In genomic region chr13:37454356-37454755, GRCm38 (mm10) we compare ENCODE assay signal across 18 mouse cellular contexts.
DNase-seq lines count a peak whose midpoint lies in the region; ATAC-seq and TF ChIP-seq lines count a peak whose summit lies in the region.
"Had no signal": no experiment of that assay in that cellular context is flagged by ENCODE, and none has a peak within 500 bp of the region (broad histone marks: within the 10 kb centered on the region; RNA-seq: fewer than 3 reads in every experiment).

No protein-coding gene starts in this region.

- 26% methylated on average over 6 of the region's 6 CpGs for WGBS in heart, embryonic 10.5 days
- WGBS in lung, embryonic 15.5 days: 49% methylated on average over 6 of the region's 6 CpGs
- WGBS in stomach, embryonic 16.5 days: 54% methylated on average over 6 of the region's 6 CpGs

- DNase-seq in heart, embryonic 10.5 days (ENCODE audit: low spot score): no peak
- DNase-seq in heart, adult 8-10 months (ENCODE audit: low spot score): no peak
- DNase-seq in lung, postnatal 10 days: no peak
- peak; percentile 50 for DNase-seq in NIH3T3 (ENCODE audit: low read depth)
- no peak for DNase-seq in left cerebral cortex, adult 2 months (ENCODE audit: extremely low spot score in 1 of 2, low spot score in 2 of 2)
- DNase-seq in layer of hippocampus, adult 9-10 months (ENCODE audit: low spot score): no peak
- DNase-seq: cerebellum, adult 8-10 months; embryo, embryonic 11 days; gastrocnemius, postnatal 25 days; kidney, adult 2 months; kidney, postnatal 25 days; lung, embryonic 14.5 days had no signal

- no peak overlapping the region for H3K9ac ChIP-seq in lung, embryonic 15.5 days
- no peak overlapping the region for H3K9ac ChIP-seq in stomach, embryonic 16.5 days (ENCODE audit: low read length)
- H3K9ac ChIP-seq: embryonic facial prominence, embryonic 15.5 days; hindbrain, embryonic 14.5 days; lung, embryonic 14.5 days had no signal

- no peak for ATAC-seq in lung, embryonic 15.5 days (ENCODE audit: borderline replicate concordance, extremely low read depth, low FRiP score, low TSS enrichment)
- ATAC-seq in stomach, embryonic 16.5 days (ENCODE audit: insufficient read depth, low FRiP score): no peak
- ATAC-seq: midbrain, embryonic 16.5 days had no signal

- no peak overlapping the region for H3K4me3 ChIP-seq in heart, embryonic 10.5 days
- no peak overlapping the region for H3K4me3 ChIP-seq in lung, embryonic 15.5 days
- H3K4me3 ChIP-seq in stomach, embryonic 16.5 days (replicated peaks; ENCODE audit: low read length): no peak overlapping the region
- no peak overlapping the region for H3K4me3 ChIP-seq in left cerebral cortex, adult 2 months
- H3K4me3 ChIP-seq: embryonic facial prominence, embryonic 15.5 days had no signal

- no peaks in the 10 kb centered on the region for H3K9me3 ChIP-seq in heart, embryonic 10.5 days
- no peaks in the 10 kb centered on the region for H3K9me3 ChIP-seq in lung, embryonic 15.5 days
- H3K9me3 ChIP-seq in stomach, embryonic 16.5 days (replicated peaks; ENCODE audit: control insufficient read depth, low read length): no peaks in the 10 kb centered on the region
- H3K9me3 ChIP-seq: embryonic facial prominence, embryonic 15.5 days had no signal

- H3K4me1 ChIP-seq in heart, embryonic 10.5 days: peaks cover 55% of the 10 kb centered on the region
- H3K4me1 ChIP-seq in lung, embryonic 15.5 days: peaks cover 71% of the 10 kb centered on the region
- H3K4me1 ChIP-seq in stomach, embryonic 16.5 days (ENCODE audit: control insufficient read depth, insufficient read depth, low read length): peaks cover 47% of the 10 kb centered on the region

- intact Hi-C loops in left cerebral cortex, adult 2 months (cut with DNase I): loop anchor here (5.0 to 10.0 kb wide), 3 partner anchors 493 to 750 kb away; partner anchors contain the start of gene Snrnp48

- no peaks in the 10 kb centered on the region for H3K27me3 ChIP-seq in heart, embryonic 10.5 days (ENCODE audit: insufficient read depth, poor library complexity, severe bottlenecking)
- H3K27me3 ChIP-seq in lung, embryonic 15.5 days: no peaks in the 10 kb centered on the region
- H3K27me3 ChIP-seq in stomach, embryonic 16.5 days (ENCODE audit: control insufficient read depth, insufficient read depth, low read length): no peaks in the 10 kb centered on the region
- H3K27me3 ChIP-seq: embryonic facial prominence, embryonic 15.5 days; megakaryocyte, embryonic 14.5 days had no signal

- no peaks in the 10 kb centered on the region for H3K36me3 ChIP-seq in heart, embryonic 10.5 days
- H3K36me3 ChIP-seq in lung, embryonic 15.5 days: no peaks in the 10 kb centered on the region
- no peaks in the 10 kb centered on the region for H3K36me3 ChIP-seq in stomach, embryonic 16.5 days (ENCODE audit: control insufficient read depth, insufficient read depth, low read length)
- H3K36me3 ChIP-seq: embryonic facial prominence, embryonic 15.5 days had no signal

- H3K4me2 ChIP-seq in lung, embryonic 15.5 days: no peak overlapping the region
- H3K4me2 ChIP-seq in stomach, embryonic 16.5 days (ENCODE audit: low read depth, low read length): no peak overlapping the region
- H3K4me2 ChIP-seq: embryonic facial prominence, embryonic 15.5 days; hindbrain, embryonic 14.5 days; lung, embryonic 14.5 days had no signal

- H3K27ac ChIP-seq in heart, embryonic 10.5 days: peak overlapping the region; percentile 67; the same call in 1 of the 2 replicates
- peak overlapping the region; percentile 95 for H3K27ac ChIP-seq in lung, embryonic 15.5 days
- H3K27ac ChIP-seq in stomach, embryonic 16.5 days (ENCODE audit: low read length): peak overlapping the region; percentile 66
- no peak overlapping the region; the same call in 1 of the 2 replicates for H3K27ac ChIP-seq in left cerebral cortex, adult 2 months
- H3K27ac ChIP-seq: hindbrain, embryonic 14.5 days had no signal

- no peak for TF ChIP-seq CTCF in left cerebral cortex, adult 2 months (IDR thresholded peaks at IDR 0.05)
